Mouse (Mus musculus) adrenal gland, adult 2 months (tissue): ENCODE data around the gene Spn. TPM values are rescaled to one million over a fixed set of nuclear protein-coding genes. Genes with fewer than 3 reads are reported as not detected.
"Not testable (repeated sequence)": the region's sequence is repeated elsewhere in the genome, so short reads cannot be mapped to it uniquely, and the experiment has no call there.

Experiments used
- DNase-seq: peaks from one replicate; pipeline ENCODE4 v3.0.0; 2021
- long read RNA-seq: library from polyadenylated mRNA; stranded (forward); transcript quantifications from one replicate; pipeline ENCODE4 v2.0.0, GENCODE M21; 2021
- polyA plus RNA-seq: library from polyadenylated mRNA; depleted of rRNA; stranded (reverse); fragments of >200 nt; gene quantifications from 2 replicates; pipeline ENCODE4 v1.2.3, GENCODE M21; 2012; rRNA removed
- total RNA-seq, 2 experiments: library from RNA; stranded (reverse); gene quantifications; 2 replicates each; pipeline ENCODE4 v1.2.3; 2021

Spn gene
- total RNA-seq (1 to 10 TPM in 1 of 2 experiments, under 1 TPM in 1; 0.58 to 1.0 TPM), polyA plus RNA-seq (1.0 and 2.0 TPM in 2 replicates)
- long read RNA-seq, partial matches to known transcripts = 0 of 1 reads
- long read RNA-seq, other reads (novel, unspliced or antisense) = 1 of 1 reads

DNA sequence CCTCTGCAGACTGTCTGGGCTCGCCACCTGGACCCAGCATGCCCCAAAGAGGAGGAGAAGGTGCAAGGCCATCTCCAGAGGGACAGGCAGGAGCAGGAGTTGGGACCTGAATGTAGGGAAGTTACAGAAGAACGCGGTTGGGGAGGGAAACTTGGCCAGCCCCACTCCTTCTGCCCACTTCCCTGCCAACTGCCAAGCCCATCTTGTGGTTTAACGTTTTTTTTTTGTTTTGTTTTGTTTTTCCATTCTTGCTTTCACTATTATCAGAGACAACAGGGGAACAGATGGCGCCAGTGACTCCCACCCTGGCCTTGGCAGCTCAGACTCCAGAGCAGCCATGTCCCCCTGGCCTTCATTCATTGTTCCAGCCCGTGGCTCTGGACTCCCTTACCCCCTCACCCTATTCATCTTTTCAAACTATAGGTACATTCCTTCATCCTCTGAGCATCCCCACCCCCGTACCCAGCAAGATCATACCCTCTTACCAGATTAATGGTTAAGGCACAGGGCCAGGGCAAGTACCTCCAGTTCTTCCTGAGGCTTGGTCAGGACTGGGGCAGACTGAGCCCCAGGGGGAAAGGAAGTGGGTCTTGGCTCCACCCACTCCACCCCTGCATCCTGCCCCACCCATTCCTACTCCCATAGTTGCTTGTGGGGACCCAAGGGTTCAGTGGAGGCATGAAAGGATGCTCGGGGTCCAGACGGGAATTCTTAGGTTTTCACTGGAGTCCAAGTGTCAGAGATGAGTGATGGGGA, at the start of gene Spn:
Gene Spn, minus strand, starts transcription at position 562 of the 756 bp plus-strand sequence.
- DNase-seq = no peak

DNA sequence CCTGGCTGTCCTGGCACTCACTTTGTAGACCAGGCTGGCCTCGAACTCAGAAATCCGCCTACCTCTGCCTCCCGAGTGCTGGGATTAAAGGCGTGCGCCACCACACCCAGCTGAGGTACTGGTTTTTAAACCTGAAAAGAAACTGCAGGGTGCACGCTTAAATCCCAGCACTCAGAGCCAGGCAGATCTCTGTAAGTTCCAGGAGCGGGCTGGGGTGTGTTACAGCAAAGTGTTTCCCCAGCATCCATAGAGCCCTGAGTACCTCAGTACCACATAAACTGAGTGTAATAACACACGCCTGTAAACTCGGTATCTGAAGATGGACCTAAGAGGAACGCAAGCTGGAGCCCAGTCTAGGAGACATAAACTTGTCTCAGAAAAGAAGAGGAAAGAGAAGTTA, 49.7 kb upstream of the Spn start:
- DNase-seq = no peak

DNA sequence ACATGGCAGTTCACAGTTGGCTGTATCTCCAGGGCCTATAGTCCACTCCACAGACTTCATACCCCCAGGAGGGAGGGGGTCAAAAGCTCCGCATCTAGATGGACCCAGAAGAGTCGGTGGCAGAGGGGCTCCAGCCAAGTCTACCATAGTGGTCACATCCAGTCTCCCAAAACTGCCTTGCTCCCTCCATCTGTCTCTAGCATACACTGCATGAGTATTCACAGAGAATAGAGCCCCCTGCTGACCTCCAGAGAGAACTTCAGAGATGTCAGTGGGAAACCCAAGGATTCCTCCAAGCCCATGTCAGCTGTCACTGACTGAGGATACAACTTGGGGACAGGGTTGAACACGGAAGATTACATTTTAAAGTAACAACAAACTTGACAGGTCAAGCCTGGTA, 48.0 kb upstream of the Spn start:
- no peak for DNase-seq

DNA sequence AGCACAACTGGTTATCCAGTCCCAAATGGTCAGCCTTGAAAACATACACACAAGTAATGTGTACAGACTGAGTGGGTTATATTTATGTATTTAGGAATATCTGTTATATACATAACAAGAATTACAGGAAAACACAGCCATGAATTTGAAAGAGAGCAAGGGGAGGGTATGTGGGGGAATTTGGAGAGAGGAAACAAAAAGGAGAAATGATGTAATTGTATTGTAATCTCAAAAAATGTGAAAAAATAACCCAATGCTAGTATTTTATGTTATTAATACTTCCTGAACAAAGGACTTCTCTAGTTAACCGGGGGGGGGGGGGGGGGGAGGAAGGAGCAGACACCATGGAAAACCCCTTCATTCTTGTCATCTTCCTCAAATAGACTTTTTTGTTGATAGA, 47.1 kb upstream of the Spn start:
- DNase-seq = no peak

DNA sequence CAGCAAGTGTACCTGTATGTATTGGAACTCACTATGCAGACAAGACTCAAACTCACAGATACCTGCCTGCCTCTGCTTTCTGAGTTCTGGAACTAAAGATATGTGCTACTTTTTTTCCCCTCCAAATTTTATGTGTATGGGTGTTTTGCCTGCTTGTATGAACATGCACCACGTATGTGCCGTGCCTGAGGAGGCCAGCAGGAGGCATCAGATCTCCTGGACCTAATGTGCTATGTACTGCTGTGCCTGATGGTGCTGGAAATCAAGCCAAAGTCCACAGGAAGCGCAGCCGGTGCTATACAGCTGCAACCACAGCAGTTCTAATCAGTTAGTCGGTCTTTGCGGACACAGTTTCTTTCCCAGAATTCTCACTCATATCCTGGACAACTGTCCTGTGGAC, 46.2 kb upstream of the Spn start:
- DNase-seq = no peak

DNA sequence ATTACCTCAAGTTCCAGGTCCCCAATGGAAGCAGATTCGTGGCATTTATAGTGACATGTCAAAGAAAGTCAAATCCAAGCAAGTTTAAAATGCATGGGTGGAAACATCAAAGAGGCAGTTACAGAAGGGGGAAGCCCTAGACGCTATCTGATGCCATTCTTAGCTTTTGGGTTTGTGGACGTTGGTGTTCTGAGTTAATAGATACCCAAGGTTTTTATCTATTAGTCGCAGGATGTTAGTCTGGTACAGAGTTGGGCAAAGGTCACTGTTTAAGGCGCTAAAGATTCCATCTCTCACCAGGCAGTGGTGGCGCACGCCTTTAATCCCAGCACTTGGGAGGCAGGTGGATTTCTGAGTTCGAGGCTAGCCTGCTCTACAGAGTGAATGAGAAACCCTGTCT, 45.7 kb upstream of the Spn start:
- no peak for DNase-seq

DNA sequence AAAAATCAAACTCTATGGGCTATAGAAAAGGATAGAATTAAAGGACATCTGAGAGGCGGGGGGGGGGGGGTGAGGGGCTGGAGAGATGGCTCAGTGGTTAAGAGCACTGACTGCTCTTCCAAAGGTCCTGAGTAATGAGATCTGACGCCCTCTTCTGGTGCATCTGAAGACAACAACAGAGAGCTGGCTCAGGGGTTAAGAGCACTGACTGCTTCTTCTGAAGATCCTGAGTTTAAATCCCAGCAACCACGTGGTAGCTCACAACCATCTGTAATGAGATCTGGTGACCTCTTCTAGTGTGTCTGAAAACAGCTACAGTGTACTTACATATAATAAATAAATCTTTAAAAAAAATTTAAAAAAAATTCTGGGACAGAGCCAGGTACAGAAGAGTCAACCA, 44.1 kb upstream of the Spn start:
- not testable (repeated sequence) for DNase-seq

DNA sequence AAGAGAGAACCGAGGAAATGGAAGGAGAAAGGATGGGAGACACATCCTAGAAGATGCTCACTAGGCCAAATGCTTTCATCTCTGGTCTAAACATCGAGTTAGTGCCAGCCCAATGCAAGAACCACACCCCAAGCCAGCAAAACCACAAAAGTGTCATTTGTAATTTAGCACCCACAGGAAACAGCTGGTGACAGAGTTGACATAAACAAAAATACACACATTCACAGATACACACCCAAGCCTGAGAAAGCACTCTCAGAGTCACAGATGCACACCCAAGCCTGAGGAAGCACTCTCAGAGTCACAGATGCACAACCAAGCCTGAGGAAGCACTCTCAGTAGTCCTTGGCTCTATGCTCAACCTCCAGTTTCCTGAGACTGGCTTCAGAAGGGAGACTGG, 43.2 kb upstream of the Spn start:
- no peak for DNase-seq

DNA sequence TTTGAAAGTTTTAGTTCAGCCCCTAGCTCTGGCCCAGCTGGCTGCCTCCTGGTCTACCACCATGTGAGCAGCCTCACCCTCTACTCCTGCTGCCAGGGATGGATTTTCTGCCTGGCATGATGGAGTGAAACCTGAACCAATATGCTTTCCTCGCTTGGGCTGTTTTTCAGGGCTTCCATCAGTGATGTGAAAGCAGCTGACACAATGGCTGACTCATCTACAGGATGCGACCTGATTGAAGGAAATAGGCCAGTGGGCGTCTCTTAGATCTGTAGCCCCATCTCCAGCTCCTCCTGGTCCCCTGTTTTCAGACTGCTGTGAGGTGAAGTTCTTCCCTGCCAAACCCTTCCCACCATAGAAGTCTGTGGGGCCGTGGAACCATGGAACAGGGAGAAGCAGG, 39.3 kb upstream of the Spn start:
- DNase-seq = no peak

DNA sequence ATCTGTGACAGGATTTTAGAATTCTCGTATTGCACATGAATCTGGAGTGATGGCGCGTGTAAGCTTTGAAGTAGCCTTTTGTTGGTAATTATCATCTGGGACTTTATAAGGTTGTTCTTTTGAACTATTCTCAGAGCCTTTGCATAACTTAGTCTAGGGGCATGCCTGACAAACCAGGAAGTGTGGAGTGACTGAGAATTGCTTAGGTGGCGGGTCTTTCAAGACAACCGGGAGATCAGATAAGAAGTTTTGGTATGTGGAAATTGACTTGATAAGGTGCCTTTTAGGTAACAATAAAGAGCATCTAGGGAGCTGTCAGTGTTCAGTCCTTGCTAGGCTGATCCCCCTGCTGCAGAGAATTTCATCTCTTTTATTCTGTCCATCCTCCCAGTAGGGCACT, 28.9 kb upstream of the Spn start:
- no peak for DNase-seq

DNA sequence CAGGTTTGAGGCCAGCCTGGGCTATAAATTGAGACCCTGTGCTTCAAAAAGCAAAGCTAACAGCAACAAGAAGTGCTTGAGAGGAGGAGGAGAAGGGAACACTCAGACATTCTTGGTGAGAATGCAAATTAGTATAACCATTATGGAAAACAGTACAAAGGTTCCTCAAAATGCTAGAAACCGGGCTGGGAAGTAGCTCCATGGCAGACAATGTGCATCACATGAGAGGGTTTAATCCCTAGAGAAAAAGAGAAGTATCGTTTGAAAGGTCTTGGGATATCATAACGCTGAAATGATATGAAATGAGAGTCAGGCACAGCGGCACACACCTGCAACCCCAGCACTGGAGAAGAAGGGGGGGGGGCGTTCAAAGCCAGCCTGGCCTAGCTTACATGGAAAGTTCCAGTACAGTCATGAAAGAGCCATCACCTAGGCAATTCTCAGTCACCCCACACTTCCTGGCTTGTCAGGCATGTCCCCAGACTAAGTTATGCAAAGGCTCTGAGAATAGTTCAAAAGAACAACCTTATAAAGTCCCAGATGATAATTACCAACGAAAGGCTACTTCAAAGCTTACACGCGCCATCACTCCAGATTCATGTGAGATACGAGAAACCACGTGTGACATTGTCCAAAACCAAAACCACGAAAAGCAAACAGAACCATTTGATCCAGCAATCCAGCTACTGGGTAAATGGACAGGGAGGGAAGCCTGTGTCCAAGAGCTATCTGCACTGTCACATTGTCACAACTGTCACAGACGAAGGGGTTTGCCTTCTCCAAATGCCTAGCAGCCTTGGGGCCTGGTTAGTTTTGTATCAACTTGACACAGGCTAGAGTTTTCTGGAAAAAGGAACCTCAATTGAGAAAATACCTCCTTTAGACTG, 28.2 kb upstream of the Spn start:
- DNase-seq = no peak

DNA sequence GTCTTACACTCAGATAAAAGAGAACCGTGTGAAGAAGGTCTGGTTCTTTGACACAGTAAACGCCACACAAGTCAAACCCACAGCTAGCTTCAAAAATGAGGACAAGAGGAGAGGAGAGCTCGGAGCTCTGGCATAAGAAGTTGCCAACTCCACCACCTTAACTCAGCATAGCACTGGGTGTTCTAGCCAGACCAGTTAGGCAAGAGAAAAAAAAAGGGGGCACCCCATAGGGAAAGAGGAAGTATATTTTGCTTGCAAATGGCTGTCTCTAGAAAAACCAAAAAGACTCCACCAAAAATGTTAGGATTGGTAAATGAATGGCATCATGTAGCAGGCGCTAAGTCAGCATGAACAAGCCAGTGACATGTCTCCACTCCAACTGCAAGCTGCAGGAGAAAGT, 26.4 kb upstream of the Spn start:
- DNase-seq = no peak

DNA sequence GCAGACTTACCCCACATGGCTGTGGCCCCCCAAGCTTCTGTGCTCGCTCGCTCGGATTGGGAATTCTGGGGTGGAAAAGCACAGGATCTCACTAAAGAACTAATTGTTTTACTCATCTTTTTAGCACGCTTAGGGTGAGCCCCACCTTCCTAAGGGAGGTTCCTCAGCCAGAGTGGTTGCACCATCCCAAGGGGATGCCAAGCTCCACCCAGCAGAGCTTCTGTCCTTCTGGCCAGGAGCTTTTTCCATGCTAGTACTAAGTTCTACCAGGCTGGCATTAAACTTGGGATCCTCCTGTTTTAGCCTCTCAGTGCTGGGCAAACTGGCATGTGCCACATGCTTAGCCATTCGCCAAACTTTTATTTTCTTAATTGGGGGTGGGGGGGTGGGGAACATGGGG, 24.9 kb upstream of the Spn start:
- peak; percentile 57 for DNase-seq

DNA sequence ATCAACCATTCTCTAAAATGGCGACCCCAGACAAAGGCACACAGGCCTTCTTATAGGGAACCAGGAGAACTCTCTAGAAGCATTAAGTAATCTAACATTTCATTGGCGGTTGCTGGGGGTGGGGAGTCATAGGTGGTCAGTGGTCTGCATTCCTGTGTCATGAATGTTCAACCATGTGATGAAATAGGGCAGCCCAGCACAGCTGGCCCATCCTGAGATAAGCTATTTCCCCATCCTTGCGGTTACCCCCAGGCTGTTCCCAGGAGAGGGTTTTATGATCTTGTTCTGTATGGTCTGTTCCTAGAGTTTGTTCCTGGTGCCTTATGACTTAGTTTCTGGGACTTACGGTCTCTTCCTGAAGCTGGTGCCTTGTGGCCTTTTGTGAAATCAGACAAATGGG, 19.9 kb upstream of the Spn start:
- no peak for DNase-seq

DNA sequence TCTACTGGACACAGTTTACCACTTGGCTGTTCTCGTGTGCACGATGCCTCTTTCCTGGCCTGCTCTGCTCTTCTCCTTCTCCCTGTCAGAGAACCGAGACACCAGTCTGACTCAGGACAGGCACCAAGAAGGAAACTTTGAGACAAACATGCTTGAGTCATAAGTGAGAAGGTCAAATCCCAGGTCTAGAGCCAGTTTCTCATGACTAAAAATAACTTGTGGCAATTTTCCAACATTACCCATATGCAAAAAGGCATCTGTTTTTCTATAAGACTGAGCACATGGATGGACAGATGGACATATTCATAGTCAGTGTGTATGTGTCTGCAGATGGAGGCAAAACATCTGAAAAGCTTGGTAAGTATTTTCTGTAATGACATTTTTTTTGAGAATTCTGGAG, 15.9 kb upstream of the Spn start:
- peak; percentile 60 for DNase-seq

DNA sequence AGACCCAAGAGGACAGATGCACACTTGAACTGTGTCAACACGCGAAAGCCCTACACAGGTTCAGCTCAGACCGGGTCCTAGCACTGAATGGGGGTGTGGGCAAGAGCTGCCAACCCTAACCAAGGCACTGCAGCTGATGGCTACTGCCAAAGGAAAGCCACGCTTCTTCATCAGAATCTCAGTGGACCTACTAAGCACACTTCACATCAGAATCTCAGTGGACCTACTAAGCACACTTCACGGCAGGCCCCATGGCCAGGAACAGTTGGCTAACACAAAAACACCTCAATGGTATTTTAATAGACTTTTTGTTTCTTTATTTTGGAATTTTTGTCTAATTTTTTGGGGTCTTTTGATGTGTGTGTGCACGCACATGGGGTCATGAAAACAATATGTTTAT, 14.8 kb upstream of the Spn start:
- no peak for DNase-seq

DNA sequence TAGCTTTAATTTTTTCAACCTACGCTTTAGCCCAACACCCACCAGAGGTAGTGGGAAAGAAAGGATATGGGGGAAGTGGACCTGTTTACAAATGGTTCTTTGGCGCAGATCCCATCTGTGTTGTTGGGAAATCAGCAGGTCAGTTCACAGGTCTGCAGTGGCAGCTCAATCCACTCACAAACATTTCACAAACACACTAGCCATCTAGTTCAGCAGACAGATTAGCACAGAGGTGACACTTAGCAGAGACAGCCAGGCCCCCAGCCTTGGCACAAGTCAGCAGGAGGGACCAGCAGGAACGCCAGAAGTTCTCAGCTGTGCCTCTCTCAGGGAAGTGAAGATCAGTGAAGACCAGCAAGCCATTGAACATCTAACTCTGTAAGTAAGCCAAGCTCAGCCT, 10.3 kb upstream of the Spn start:
- DNase-seq = no peak

DNA sequence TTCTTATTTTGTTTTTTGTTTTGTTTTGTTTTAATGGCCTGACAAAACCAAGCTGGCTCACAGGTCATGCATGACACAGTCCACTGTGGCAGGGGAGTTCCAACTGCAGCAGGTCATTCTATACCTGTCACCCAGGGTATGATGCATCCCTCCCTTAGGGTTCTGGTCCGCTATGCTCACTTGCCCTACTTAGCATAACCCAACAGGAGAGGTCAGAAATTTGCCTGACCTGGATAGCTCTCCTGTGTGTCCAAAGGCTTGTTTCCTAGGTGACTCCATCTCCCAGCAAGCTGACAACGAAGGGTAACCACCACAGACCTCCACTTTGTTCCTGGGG, 8.6 kb upstream of the Spn start:
- DNase-seq = no peak

DNA sequence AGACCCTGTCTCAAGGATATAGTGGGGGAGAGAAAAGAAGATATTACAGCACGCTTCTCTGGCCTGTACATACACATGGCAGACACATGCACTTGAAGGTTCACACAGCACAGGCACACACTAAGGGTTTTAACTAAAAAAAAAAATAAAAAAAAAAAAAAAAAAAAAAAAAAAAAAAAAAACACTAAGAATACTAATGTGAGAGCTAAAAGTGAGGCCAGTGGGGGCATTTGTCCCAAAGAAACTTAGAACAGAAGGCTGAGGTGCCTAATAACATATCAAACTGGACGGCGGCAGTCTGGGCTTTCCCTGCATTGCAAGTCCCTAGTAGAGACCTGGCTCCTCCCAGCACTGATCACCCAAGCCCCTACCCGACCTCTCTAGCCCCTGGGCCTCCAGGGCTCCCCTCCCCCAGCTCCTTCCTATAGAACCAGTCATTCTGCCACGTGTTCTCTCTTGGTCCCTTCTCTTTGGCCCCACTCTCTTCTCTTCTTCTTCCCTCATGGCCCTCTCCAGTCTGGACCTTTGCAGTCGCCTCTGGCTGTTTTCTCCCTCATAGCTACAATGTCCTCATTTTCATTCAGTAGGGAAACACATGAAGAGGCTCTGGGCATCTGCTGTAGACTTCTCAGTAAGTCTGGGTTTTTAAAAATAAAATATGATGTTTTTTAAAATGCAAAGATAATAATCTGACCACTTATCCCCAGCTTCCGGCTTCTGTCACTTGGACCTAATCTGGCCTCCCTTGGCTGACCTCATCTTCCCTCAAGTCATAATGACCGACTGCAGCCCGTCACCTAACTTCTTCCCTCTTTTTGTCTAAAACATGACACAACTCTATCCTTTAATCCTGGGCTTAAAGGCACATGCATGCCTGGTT, 8.0 kb upstream of the Spn start:
- no peak for DNase-seq

DNA sequence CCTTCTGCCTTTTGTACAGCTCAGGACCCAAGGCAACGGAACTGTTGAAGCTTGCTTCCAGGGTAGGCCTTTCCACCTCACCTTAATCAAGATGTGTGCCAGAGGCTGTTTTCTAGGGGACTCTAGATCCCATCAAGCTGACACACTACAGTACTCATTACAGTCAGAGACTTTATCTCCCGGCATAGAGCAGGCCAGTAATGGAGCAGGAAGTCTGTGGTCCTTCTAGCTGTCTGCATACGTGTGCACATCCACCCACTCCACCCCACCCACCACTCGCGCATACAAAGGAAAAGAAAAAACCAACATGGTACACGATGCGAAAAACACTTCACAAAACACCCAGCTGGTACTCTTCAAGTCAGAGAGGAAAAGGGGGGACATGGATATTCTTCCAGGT, 6.8 kb upstream of the Spn start:
- DNase-seq = no peak

DNA sequence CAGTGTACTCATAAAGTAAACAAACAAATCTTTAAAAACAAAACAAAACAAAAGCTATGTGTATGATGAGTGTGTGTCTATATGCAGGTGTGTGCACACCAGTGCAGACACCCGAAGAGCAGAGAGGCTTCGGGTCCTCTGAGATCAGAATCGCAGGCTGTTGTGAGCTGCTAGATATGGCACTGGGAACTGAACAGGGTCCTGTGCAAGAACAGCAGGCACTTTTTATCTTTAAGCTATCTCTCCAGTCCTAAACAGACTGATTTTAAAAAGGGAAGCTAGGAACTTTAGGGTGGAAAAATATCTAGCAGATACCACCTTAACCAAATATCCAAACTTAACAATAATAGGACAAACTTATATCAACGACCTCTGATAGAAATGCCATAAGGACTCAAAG, 5.0 kb upstream of the Spn start:
- DNase-seq = no peak

DNA sequence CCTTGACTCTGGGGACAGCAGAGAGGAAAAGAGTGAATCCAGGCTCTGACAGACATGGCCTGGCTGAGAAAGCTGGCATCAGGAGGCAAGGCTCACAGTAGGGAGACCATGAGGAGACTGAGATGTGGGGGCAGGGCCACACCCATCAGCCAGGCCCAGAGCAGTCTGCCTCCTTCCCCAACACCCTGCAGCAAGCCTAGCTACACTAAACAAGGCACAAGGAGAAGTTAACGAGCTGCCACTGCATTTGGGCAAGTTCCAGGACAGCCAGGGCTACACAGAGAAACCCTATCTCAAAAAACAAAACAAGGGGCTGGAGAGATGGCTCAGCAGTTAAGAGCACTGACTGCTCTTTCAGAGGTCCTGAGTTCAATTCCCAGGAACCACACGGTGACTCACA, 4.6 kb upstream of the Spn start:
- DNase-seq = no peak
